Mouse (Mus musculus): ENCODE data around the gene Rnase2a. TPM values are rescaled to one million over a fixed set of nuclear protein-coding genes. Genes with fewer than 3 reads are reported as not detected.
"Not testable (repeated sequence)": the region's sequence is repeated elsewhere in the genome, so short reads cannot be mapped to it uniquely, and the experiment has no call there.

Gene Rnase2a
- polyA plus RNA-seq, 1 experiment from 2014 or later, result not detected

- H3K4me2 ChIP-seq, result no peak overlapping the region
- H3K4me3 ChIP-seq, result no peak overlapping the region
- ATAC-seq (replicated peaks; ENCODE audit: insufficient number of reproducible peaks, insufficient read depth, low FRiP score, low read depth), result no peak
- H3K9me3 ChIP-seq (replicated peaks), result no peaks in the 10 kb centered on the region
- H3K27me3 ChIP-seq, result no peaks in the 10 kb centered on the region
- no peak overlapping the region for H3K9ac ChIP-seq
- no peaks in the 10 kb centered on the region for H3K4me1 ChIP-seq (replicated peaks)
- H3K36me3 ChIP-seq, result no peaks in the 10 kb centered on the region
- H3K27ac ChIP-seq, result no peak overlapping the region
Measured at GRCm38 (mm10) chr14:51240899-51241298, 15.0 kb downstream of the Rnase2a start.

- not testable (repeated sequence) for H3K9ac ChIP-seq; H3K27me3 ChIP-seq; H3K36me3 ChIP-seq; ATAC-seq (replicated peaks; ENCODE audit: insufficient number of reproducible peaks, insufficient read depth, low FRiP score, low read depth); H3K9me3 ChIP-seq (replicated peaks); H3K4me1 ChIP-seq (replicated peaks); H3K4me3 ChIP-seq; H3K27ac ChIP-seq; H3K4me2 ChIP-seq
- 79% methylated on average over 1 of the region's 1 CpGs for WGBS
Measured at GRCm38 (mm10) chr14:51237488-51237887, 18.4 kb downstream of the Rnase2a start.

DNA sequence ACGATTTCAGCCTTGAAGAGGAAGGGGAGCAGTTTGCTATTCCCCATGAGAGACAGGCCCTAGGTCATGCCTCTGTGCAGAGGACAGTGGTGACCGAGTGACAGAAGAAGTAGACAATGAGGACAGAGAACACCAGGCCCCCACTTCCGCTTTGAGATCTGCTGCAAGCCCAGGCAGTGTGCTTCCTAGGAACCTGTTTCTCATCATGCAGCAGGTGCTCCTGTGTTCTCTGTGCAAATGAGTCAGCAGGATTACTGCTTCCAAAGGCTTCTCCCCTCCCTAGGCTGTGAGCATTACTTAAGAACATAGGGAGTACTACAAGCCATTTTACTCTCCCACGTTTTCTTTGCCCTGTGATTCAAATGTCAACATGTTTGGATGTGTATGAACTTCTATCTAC, 26.3 kb downstream of the Rnase2a start:
- H3K4me3 ChIP-seq; H3K27ac ChIP-seq; ATAC-seq (replicated peaks; ENCODE audit: insufficient number of reproducible peaks, insufficient read depth, low FRiP score, low read depth); H3K4me1 ChIP-seq (replicated peaks); H3K9me3 ChIP-seq (replicated peaks); H3K27me3 ChIP-seq; H3K4me2 ChIP-seq; H3K9ac ChIP-seq; H3K36me3 ChIP-seq: not testable (repeated sequence)
- 47% methylated on average over 4 of the region's 4 CpGs for WGBS

DNA sequence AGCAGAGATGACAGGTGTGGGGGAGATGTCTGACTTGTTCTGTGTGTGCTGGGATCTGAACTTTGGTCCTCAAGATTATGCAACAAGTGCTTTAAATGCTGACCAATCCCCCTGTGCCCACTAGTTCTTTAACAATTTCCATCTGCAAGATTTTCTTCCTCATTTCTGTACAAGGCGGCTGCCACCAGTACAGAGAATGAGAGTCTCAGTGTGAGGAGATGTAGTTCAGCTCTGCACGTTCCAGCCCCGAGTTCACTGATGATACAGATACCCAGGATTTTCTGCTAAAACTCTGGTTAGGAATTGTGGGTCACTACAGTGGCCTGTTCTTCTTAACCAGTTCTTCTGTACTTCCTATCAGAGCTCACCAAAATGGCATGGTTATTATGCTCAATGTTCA, 35.8 kb downstream of the Rnase2a start:
- 80% methylated on average over 3 of the region's 3 CpGs for WGBS

More for the DNA sequence above, 35.8 kb downstream of the Rnase2a start:
- not testable (repeated sequence) for H3K4me2 ChIP-seq; H3K27me3 ChIP-seq; H3K27ac ChIP-seq; H3K4me1 ChIP-seq (replicated peaks); H3K36me3 ChIP-seq; ATAC-seq (replicated peaks; ENCODE audit: insufficient number of reproducible peaks, insufficient read depth, low FRiP score, low read depth); H3K4me3 ChIP-seq; H3K9me3 ChIP-seq (replicated peaks); H3K9ac ChIP-seq

Other genes starting within 250 kb of the Rnase2a start
- gene Rnase10, start 248.4 kb downstream of the Rnase2a start, polyA plus RNA-seq (2015; fragmentation: Nextera tagmentation; extraction: Ambion mirVana), result 0.36 and 0.42 TPM in 2 replicates
- gene Rnase9, start 214.2 kb downstream of the Rnase2a start, polyA plus RNA-seq (2015; fragmentation: Nextera tagmentation; extraction: Ambion mirVana), result not detected in 2 replicates
- not detected in 2 replicates for gene Rnase11, start 205.9 kb downstream of the Rnase2a start, polyA plus RNA-seq (2015; fragmentation: Nextera tagmentation; extraction: Ambion mirVana)
- gene Rnase12, start 198.5 kb downstream of the Rnase2a start, polyA plus RNA-seq (2015; fragmentation: Nextera tagmentation; extraction: Ambion mirVana), result not detected in 2 replicates
- gene Olfr750, start 181.7 kb downstream of the Rnase2a start, polyA plus RNA-seq (2015; fragmentation: Nextera tagmentation; extraction: Ambion mirVana), result not detected in 2 replicates
- gene Rnase4, start 165.0 kb downstream of the Rnase2a start, polyA plus RNA-seq (2015; fragmentation: Nextera tagmentation; extraction: Ambion mirVana), result 26.3 and 31.6 TPM in 2 replicates
- 4.1 TPM in 2 replicates for gene Ang, start 165.0 kb downstream of the Rnase2a start, polyA plus RNA-seq (2015; fragmentation: Nextera tagmentation; extraction: Ambion mirVana)
- not detected in 2 replicates for gene Eddm3b, start 141.7 kb downstream of the Rnase2a start, polyA plus RNA-seq (2015; fragmentation: Nextera tagmentation; extraction: Ambion mirVana)
- 0.66 and 1.2 TPM in 2 replicates for gene Rnase6, start 132.2 kb downstream of the Rnase2a start, polyA plus RNA-seq (2015; fragmentation: Nextera tagmentation; extraction: Ambion mirVana)
- gene Rnase1, start 109.3 kb downstream of the Rnase2a start, polyA plus RNA-seq (2015; fragmentation: Nextera tagmentation; extraction: Ambion mirVana), result 0.96 and 1.2 TPM in 2 replicates
- gene Rnase2b, start 93.9 kb downstream of the Rnase2a start, polyA plus RNA-seq (2015; fragmentation: Nextera tagmentation; extraction: Ambion mirVana), result not detected in 2 replicates
- gene Ang2, start 57.0 kb downstream of the Rnase2a start, polyA plus RNA-seq (2015; fragmentation: Nextera tagmentation; extraction: Ambion mirVana), result not detected in 2 replicates
- not detected in 2 replicates for gene Ear14, start 52.7 kb downstream of the Rnase2a start, polyA plus RNA-seq (2015; fragmentation: Nextera tagmentation; extraction: Ambion mirVana)
- gene Gm7247, start 105.6 kb upstream of the Rnase2a start, polyA plus RNA-seq (2015; fragmentation: Nextera tagmentation; extraction: Ambion mirVana), result not detected in 2 replicates
- gene Vmn2r88, start 154.7 kb upstream of the Rnase2a start, polyA plus RNA-seq (2015; fragmentation: Nextera tagmentation; extraction: Ambion mirVana), result not detected in 2 replicates
- gene Vmn2r89, start 195.7 kb upstream of the Rnase2a start, polyA plus RNA-seq (2015; fragmentation: Nextera tagmentation; extraction: Ambion mirVana), result not detected in 2 replicates

Measured in heart, embryonic 15.5 days (tissue).